Mouse (Mus musculus) left cerebral cortex, adult 2 months (tissue): ENCODE measurements around the gene Psmb6. TPM values are rescaled to one million over a fixed set of nuclear protein-coding genes. Genes with fewer than 3 reads are reported as not detected.

Experiments
- DNase-seq, 2 experiments: peaks; one replicate each; pipeline ENCODE4 v3.0.0; 2021 to 2022; ENCODE audit warnings: low spot score in 2 of 2, mixed read lengths in 1 of 2; ENCODE audit errors: extremely low spot score in 1 of 2
- H3K27ac ChIP-seq: fragments of 200-600 bp; 2 replicates; pipeline ENCODE4 v1.8.1; 2022
- H3K4me3 ChIP-seq: fragments of 200-600 bp; 2 replicates; pipeline ENCODE4 v1.8.1; 2022
- CTCF ChIP-seq: fragments of 200-600 bp; IDR thresholded peaks from 2 replicates; pipeline ENCODE4 v1.8.1; 2022; ENCODE audit warnings: antibody characterized with exemption, mild to moderate bottlenecking, moderate library complexity
- intact Hi-C: fragments of 180-260 bp; cut with DNase I; formaldehyde crosslinking; loops from one replicate; pipeline ENCODE4 v1.15.1; 2025
- long read RNA-seq, 2 experiments: library from polyadenylated mRNA; stranded (forward); transcript quantifications; one replicate each; pipeline ENCODE4 v2.0.0; 2021; ENCODE audit warnings: borderline mapping rate in 2 of 2
- total RNA-seq, 2 experiments: library from RNA; stranded (reverse); gene quantifications; 2 replicates each; pipeline ENCODE4 v1.2.3; 2021

The Psmb6 gene
- total RNA-seq: 100 to 1,000 TPM; 164 to 169 TPM
- long read RNA-seq, experiment 1, transcript Psmb6-201 (6 exons, 798 nt): major isoform, 115 of 136 reads
- long read RNA-seq, experiment 1, transcript Psmb6-202 (2 exons, 674 nt): minor isoform, 14 of 136 reads
- long read RNA-seq, experiment 1, partial matches to known transcripts: 1 of 136 reads
- long read RNA-seq, experiment 1, other reads (novel, unspliced or antisense): 6 of 136 reads
- long read RNA-seq, experiment 2, transcript Psmb6-201 (6 exons, 798 nt): major isoform, 58 of 82 reads
- long read RNA-seq, experiment 2, transcript Psmb6-202 (2 exons, 674 nt): minor isoform, 14 of 82 reads
- long read RNA-seq, experiment 2, partial matches to known transcripts: 0 of 82 reads
- long read RNA-seq, experiment 2, other reads (novel, unspliced or antisense): 10 of 82 reads

- peak within 1 kb of the TSS; percentile 67 for H3K27ac ChIP-seq
- no peak for TF ChIP-seq CTCF
- intact Hi-C loops: loop anchor here (2.0 kb wide), 1 partner anchor 38 kb away; the partner anchor contains the start of gene Mink1
- peak within 1 kb of the TSS; percentile 73 for H3K4me3 ChIP-seq
- DNase-seq: peak; percentile 87 to 92
Observed at GRCm38 (mm10) chr11:70525184-70525678, at the start of gene Psmb6. Psmb6 (plus strand) TSS chr11:70525367.

GRCm38 (mm10) chr11:70485498-70485897, 39.7 kb upstream of the Psmb6 start:
- H3K4me3 ChIP-seq: no peak overlapping the region
- TF ChIP-seq CTCF: no peak
- H3K27ac ChIP-seq: no peak overlapping the region
- no peak for DNase-seq
- intact Hi-C loops: no loop called here

GRCm38 (mm10) chr11:70487816-70488215, 37.4 kb upstream of the Psmb6 start:
- H3K27ac ChIP-seq: no peak overlapping the region
- DNase-seq: no peak
- intact Hi-C loops: no loop called here
- no peak overlapping the region for H3K4me3 ChIP-seq
- TF ChIP-seq CTCF: no peak

GRCm38 (mm10) chr11:70489138-70489537, 36.0 kb upstream of the Psmb6 start:
- no peak overlapping the region for H3K4me3 ChIP-seq
- no peak for DNase-seq
- no peak overlapping the region for H3K27ac ChIP-seq
- intact Hi-C loops: no loop called here
- no peak for TF ChIP-seq CTCF

GRCm38 (mm10) chr11:70489684-70490083, 35.5 kb upstream of the Psmb6 start:
- Histone ChIP-seq H3K4me3 (no peak overlapping the region), H3K27ac (no peak overlapping the region)
- TF ChIP-seq CTCF: no peak
- no peak for DNase-seq
- intact Hi-C loops: no loop called here

- intact Hi-C loops: no loop called here
- no peak overlapping the region for H3K27ac ChIP-seq
- H3K4me3 ChIP-seq: no peak overlapping the region
- TF ChIP-seq CTCF: peak; percentile 53
- DNase-seq: no peak
Observed at GRCm38 (mm10) chr11:70499566-70500475, 25.3 kb upstream of the Psmb6 start.

GRCm38 (mm10) chr11:70500476-70500812, 24.7 kb upstream of the Psmb6 start:
- Histone ChIP-seq H3K4me3 (no peak overlapping the region), H3K27ac (no peak overlapping the region)
- intact Hi-C loops: no loop called here
- no peak for TF ChIP-seq CTCF
- no peak for DNase-seq

GRCm38 (mm10) chr11:70502018-70502417, 23.1 kb upstream of the Psmb6 start:
- intact Hi-C loops: no loop called here
- H3K27ac ChIP-seq: no peak overlapping the region
- no peak for TF ChIP-seq CTCF
- no peak for DNase-seq
- H3K4me3 ChIP-seq: no peak overlapping the region

GRCm38 (mm10) chr11:70504970-70505369, 20.2 kb upstream of the Psmb6 start, which contains the start of gene Tm4sf5:
Tm4sf5 (plus strand) TSS chr11:70505244.
- intact Hi-C loops: loop anchor here (5.0 kb wide), 1 partner anchor 73 kb away; the partner anchor contains the start of gene Arrb2
- no peak for DNase-seq
- TF ChIP-seq CTCF: no peak
- no peak within 1 kb of the TSS for H3K4me3 ChIP-seq
- no peak within 1 kb of the TSS for H3K27ac ChIP-seq

- Histone ChIP-seq H3K27ac (no peak overlapping the region), H3K4me3 (no peak overlapping the region)
- peak; percentile 43 for DNase-seq
- peak; percentile 67 for TF ChIP-seq CTCF
- intact Hi-C loops: loop anchor here (2.0 to 5.0 kb wide), 2 partner anchors 74 to 92 kb away; partner anchors contain the start of gene Arrb2
Observed at GRCm38 (mm10) chr11:70506385-70506784, 18.8 kb upstream of the Psmb6 start.

GRCm38 (mm10) chr11:70506962-70507515, 18.1 kb upstream of the Psmb6 start:
- no peak for DNase-seq
- intact Hi-C loops: loop anchor here (2.0 to 5.0 kb wide), 2 partner anchors 75 to 92 kb away; partner anchors contain the start of gene Arrb2
- no peak overlapping the region for H3K27ac ChIP-seq
- no peak overlapping the region for H3K4me3 ChIP-seq
- TF ChIP-seq CTCF: no peak
